Mouse (Mus musculus): Measurements from ENCODE around the gene Fam205a3. TPM values are rescaled to one million over a fixed set of nuclear protein-coding genes. Genes with fewer than 3 reads are reported as not detected.
"Not testable (repeated sequence)": the region's sequence is repeated elsewhere in the genome, so short reads cannot be mapped to it uniquely, and the experiment has no call there.

Fam205a3 gene
- not detected in 2 replicates for polyA plus RNA-seq (2015; fragmentation: Nextera tagmentation; extraction: Ambion mirVana)

DNA sequence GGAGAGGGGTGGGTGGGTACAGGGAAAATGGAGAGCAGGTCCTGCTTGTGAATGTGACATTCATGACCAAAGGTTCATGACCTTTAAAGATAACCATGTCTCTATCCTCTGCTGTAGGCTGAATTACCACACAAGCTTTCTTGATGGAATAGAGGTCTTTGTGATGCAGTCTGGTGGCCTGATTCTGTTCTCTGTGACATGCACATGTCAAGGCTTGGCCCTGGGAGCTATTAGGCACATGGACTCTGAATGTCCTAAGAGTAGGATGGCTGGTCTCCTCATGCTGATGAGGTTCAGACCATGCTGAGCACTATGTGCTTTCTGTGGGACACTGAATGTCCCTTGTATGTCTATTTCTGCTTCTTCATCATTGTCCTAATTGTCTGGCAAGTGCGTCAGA is at the start of gene Fam205a3:
Fam205a3 (plus strand) TSS at position 301 of the 400 bp plus-strand sequence.
- not testable (repeated sequence) for ATAC-seq; H3K4me2 ChIP-seq (ENCODE audit: low read length); H3K36me3 ChIP-seq (ENCODE audit: control insufficient read depth, insufficient read depth, low read length); H3K9me3 ChIP-seq (ENCODE audit: control insufficient read depth, low read length); H3K27me3 ChIP-seq (replicated peaks; ENCODE audit: control insufficient read depth, insufficient read depth, low read length); H3K4me1 ChIP-seq (ENCODE audit: control insufficient read depth, insufficient read depth, low read depth, low read length); H3K4me3 ChIP-seq (ENCODE audit: low read length); H3K9ac ChIP-seq (ENCODE audit: low read depth, low read length); H3K27ac ChIP-seq (ENCODE audit: low read depth, low read length)
- no CpG with 5 or more reads among the region's 1 CpGs for whole genome bisulfite sequencing

GRCm38 (mm10) chr4:42293967-42294366 is 24.2 kb upstream of the Fam205a3 start, which contains the start of gene Gm21953:
Gene Gm21953 (plus strand): TSS chr4:42294267.
- H3K4me2 ChIP-seq (ENCODE audit: low read length); H3K9ac ChIP-seq (ENCODE audit: low read depth, low read length); H3K4me1 ChIP-seq (ENCODE audit: control insufficient read depth, insufficient read depth, low read depth, low read length); H3K9me3 ChIP-seq (ENCODE audit: control insufficient read depth, low read length); ATAC-seq; H3K27ac ChIP-seq (ENCODE audit: low read depth, low read length); H3K36me3 ChIP-seq (ENCODE audit: control insufficient read depth, insufficient read depth, low read length); H3K4me3 ChIP-seq (ENCODE audit: low read length); H3K27me3 ChIP-seq (replicated peaks; ENCODE audit: control insufficient read depth, insufficient read depth, low read length): not testable (repeated sequence)
- no CpG with 5 or more reads among the region's 18 CpGs for WGBS

Other genes with a start within 250 kb of the Fam205a3 start
- not detected in 2 replicates for gene Gm3893, start 227.1 kb upstream of the Fam205a3 start, polyA plus RNA-seq (2015; fragmentation: Nextera tagmentation; extraction: Ambion mirVana)
- gene Gm13304, start 203.5 kb upstream of the Fam205a3 start, polyA plus RNA-seq (2015; fragmentation: Nextera tagmentation; extraction: Ambion mirVana): not detected in 2 replicates
- 3.1 and 5.3 TPM in 2 replicates for gene Gm13306, start 164.9 kb upstream of the Fam205a3 start, polyA plus RNA-seq (2015; fragmentation: Nextera tagmentation; extraction: Ambion mirVana)
- not detected in 2 replicates for gene Gm13305, start 149.7 kb upstream of the Fam205a3 start, polyA plus RNA-seq (2015; fragmentation: Nextera tagmentation; extraction: Ambion mirVana)
- gene Gm10600, start 77.7 kb upstream of the Fam205a3 start, polyA plus RNA-seq (2015; fragmentation: Nextera tagmentation; extraction: Ambion mirVana): not detected in 2 replicates
- gene Ccl21b, start 62.6 kb upstream of the Fam205a3 start, polyA plus RNA-seq (2015; fragmentation: Nextera tagmentation; extraction: Ambion mirVana): not detected in 2 replicates
- gene Gm21953, start 24.1 kb upstream of the Fam205a3 start, polyA plus RNA-seq (2015; fragmentation: Nextera tagmentation; extraction: Ambion mirVana): not detected in 2 replicates
- gene Gm21586, start 121.0 kb downstream of the Fam205a3 start, polyA plus RNA-seq (2015; fragmentation: Nextera tagmentation; extraction: Ambion mirVana): not detected in 2 replicates
- gene Gm2163, start 148.4 kb downstream of the Fam205a3 start, polyA plus RNA-seq (2015; fragmentation: Nextera tagmentation; extraction: Ambion mirVana): 0.26 and 0.37 TPM in 2 replicates
- not detected in 2 replicates for gene Fam205a2, start 209.8 kb downstream of the Fam205a3 start, polyA plus RNA-seq (2015; fragmentation: Nextera tagmentation; extraction: Ambion mirVana)

All from hindbrain, embryonic 16.5 days (tissue).